Comparison of ENCODE assay signal across 33 mouse cellular contexts in genomic region chr15:101940274-101940829, GRCm38 (mm10). TPM values are rescaled to one million over a fixed set of nuclear protein-coding genes. Genes with fewer than 3 reads are reported as not detected.
DNase-seq lines count a peak whose midpoint lies in the region; ATAC-seq lines count a peak whose summit lies in the region.
"Had no signal": no experiment of that assay in that cellular context is flagged by ENCODE, and none has a peak within 500 bp of the region (broad histone marks: within the 10 kb centered on the region; RNA-seq: fewer than 3 reads in every experiment).

Krt79 (minus strand) TSS chr15:101940324.

- H3K36me3 ChIP-seq in liver, embryonic 11.5 days (ENCODE audit: control insufficient read depth, insufficient read depth, low read length), result no peaks in the 10 kb centered on the region
- no peaks in the 10 kb centered on the region for H3K36me3 ChIP-seq in midbrain, embryonic 10.5 days
- no peaks in the 10 kb centered on the region for H3K36me3 ChIP-seq in midbrain, embryonic 13.5 days
- H3K36me3 ChIP-seq in embryonic facial prominence, embryonic 15.5 days, result no peaks in the 10 kb centered on the region
- no peaks in the 10 kb centered on the region for H3K36me3 ChIP-seq in stomach, embryonic 16.5 days (ENCODE audit: control insufficient read depth, insufficient read depth, low read length)
- H3K36me3 ChIP-seq: embryonic facial prominence, embryonic 12.5 days; G1E; hindbrain, embryonic 10.5 days; hindbrain, embryonic 15.5 days; limb, embryonic 12.5 days; liver, embryonic 13.5 days; midbrain, embryonic 12.5 days had no signal

- H3K4me3 ChIP-seq in liver, embryonic 11.5 days (ENCODE audit: low read depth, low read length), result no peak within 1 kb of the TSS
- H3K4me3 ChIP-seq in midbrain, embryonic 10.5 days, result no peak within 1 kb of the TSS
- no peak within 1 kb of the TSS for H3K4me3 ChIP-seq in midbrain, embryonic 13.5 days (replicated peaks)
- H3K4me3 ChIP-seq in embryonic facial prominence, embryonic 15.5 days (replicated peaks), result no peak within 1 kb of the TSS
- H3K4me3 ChIP-seq in stomach, embryonic 16.5 days (replicated peaks; ENCODE audit: low read length), result no peak within 1 kb of the TSS
- H3K4me3 ChIP-seq: embryonic facial prominence, embryonic 12.5 days; heart, adult 2 months; hindbrain, embryonic 10.5 days; hindbrain, embryonic 15.5 days; limb, embryonic 12.5 days; liver, embryonic 13.5 days; midbrain, embryonic 12.5 days had no signal

- no peaks in the 10 kb centered on the region for H3K9me3 ChIP-seq in liver, embryonic 11.5 days (ENCODE audit: control insufficient read depth, low read length)
- H3K9me3 ChIP-seq in midbrain, embryonic 10.5 days (replicated peaks), result no peaks in the 10 kb centered on the region
- no peaks in the 10 kb centered on the region for H3K9me3 ChIP-seq in midbrain, embryonic 13.5 days
- no peaks in the 10 kb centered on the region for H3K9me3 ChIP-seq in embryonic facial prominence, embryonic 15.5 days (replicated peaks)
- H3K9me3 ChIP-seq in stomach, embryonic 16.5 days (replicated peaks; ENCODE audit: control insufficient read depth, low read length), result no peaks in the 10 kb centered on the region
- H3K9me3 ChIP-seq: embryonic facial prominence, embryonic 12.5 days; hindbrain, embryonic 10.5 days; hindbrain, embryonic 15.5 days; limb, embryonic 12.5 days; liver, embryonic 13.5 days; midbrain, embryonic 12.5 days had no signal

- no peak within 1 kb of the TSS for H3K9ac ChIP-seq in liver, embryonic 11.5 days (ENCODE audit: low read depth, low read length)
- no peak within 1 kb of the TSS for H3K9ac ChIP-seq in midbrain, embryonic 13.5 days (replicated peaks)
- no peak within 1 kb of the TSS for H3K9ac ChIP-seq in embryonic facial prominence, embryonic 15.5 days
- H3K9ac ChIP-seq in stomach, embryonic 16.5 days (ENCODE audit: low read length), result no peak within 1 kb of the TSS
- H3K9ac ChIP-seq: embryonic facial prominence, embryonic 12.5 days; hindbrain, embryonic 15.5 days; limb, embryonic 12.5 days; liver, embryonic 13.5 days; midbrain, embryonic 12.5 days had no signal

- no peak within 1 kb of the TSS for H3K4me2 ChIP-seq in liver, embryonic 11.5 days
- no peak within 1 kb of the TSS for H3K4me2 ChIP-seq in midbrain, embryonic 13.5 days (replicated peaks)
- no peak within 1 kb of the TSS for H3K4me2 ChIP-seq in embryonic facial prominence, embryonic 15.5 days (replicated peaks)
- H3K4me2 ChIP-seq in stomach, embryonic 16.5 days (ENCODE audit: low read depth, low read length), result no peak within 1 kb of the TSS
- H3K4me2 ChIP-seq: embryonic facial prominence, embryonic 12.5 days; hindbrain, embryonic 15.5 days; limb, embryonic 12.5 days; liver, embryonic 13.5 days; midbrain, embryonic 12.5 days had no signal

- no peaks in the 10 kb centered on the region; the same call in none of the 2 replicates for H3K27me3 ChIP-seq in liver, embryonic 11.5 days (replicated peaks; ENCODE audit: control insufficient read depth, insufficient read depth, low read length)
- no peaks in the 10 kb centered on the region for H3K27me3 ChIP-seq in midbrain, embryonic 10.5 days (ENCODE audit: low read depth, poor library complexity, severe bottlenecking)
- H3K27me3 ChIP-seq in midbrain, embryonic 13.5 days, result no peaks in the 10 kb centered on the region
- no peaks in the 10 kb centered on the region for H3K27me3 ChIP-seq in embryonic facial prominence, embryonic 15.5 days
- H3K27me3 ChIP-seq in stomach, embryonic 16.5 days (ENCODE audit: control insufficient read depth, insufficient read depth, low read length), result no peaks in the 10 kb centered on the region
- H3K27me3 ChIP-seq: embryonic facial prominence, embryonic 12.5 days; hindbrain, embryonic 15.5 days; liver, embryonic 13.5 days; midbrain, embryonic 12.5 days had no signal

- H3K27ac ChIP-seq in liver, embryonic 11.5 days (ENCODE audit: low read depth, low read length), result no peak within 1 kb of the TSS
- peak within 1 kb of the TSS; percentile 38; the same call in 1 of the 2 replicates for H3K27ac ChIP-seq in midbrain, embryonic 10.5 days (replicated peaks)
- H3K27ac ChIP-seq in midbrain, embryonic 13.5 days, result no peak within 1 kb of the TSS
- no peak within 1 kb of the TSS for H3K27ac ChIP-seq in embryonic facial prominence, embryonic 15.5 days (replicated peaks)
- H3K27ac ChIP-seq in stomach, embryonic 16.5 days (ENCODE audit: low read length), result peak within 1 kb of the TSS; percentile 74; the same call in 1 of the 2 replicates
- H3K27ac ChIP-seq: embryonic facial prominence, embryonic 12.5 days; heart, adult 2 months; hindbrain, embryonic 10.5 days; hindbrain, embryonic 15.5 days; limb, embryonic 12.5 days; liver, embryonic 13.5 days; midbrain, embryonic 12.5 days had no signal

- WGBS in liver, embryonic 11.5 days, result 58% methylated on average over 6 of the region's 6 CpGs
- WGBS in midbrain, embryonic 10.5 days, result 69% methylated on average over 6 of the region's 6 CpGs
- WGBS in midbrain, embryonic 13.5 days, result 65% methylated on average over 6 of the region's 6 CpGs
- 72% methylated on average over 6 of the region's 6 CpGs for WGBS in embryonic facial prominence, embryonic 15.5 days
- WGBS in stomach, embryonic 16.5 days, result 58% methylated on average over 6 of the region's 6 CpGs

- no peak for DNase-seq in liver, embryonic 11.5 days (ENCODE audit: low spot score)
- no peak for DNase-seq in liver
- DNase-seq in midbrain, embryonic 10.5 days (ENCODE audit: low spot score), result no peak
- no peak for DNase-seq in cerebellum, postnatal 4 days (ENCODE audit: low spot score in 2 of 2)
- no peak for DNase-seq in layer of hippocampus, adult 8-10 months (ENCODE audit: low spot score in 2 of 2)
- DNase-seq: adrenal gland, adult 8-10 months; B cell, adult 2 months; cerebellum, adult 8-10 months; cerebellum, postnatal 25 days; heart, adult 2 months; heart, postnatal 14 days; kidney, adult 11 months; kidney, postnatal 36 days; liver, embryonic 13.5 days; lung, adult 18-20 months; retina, postnatal 1 day; right cerebral cortex, postnatal 14 days; thymus, postnatal 14 days had no signal

- no peaks in the 10 kb centered on the region for H3K4me1 ChIP-seq in liver, embryonic 11.5 days (replicated peaks; ENCODE audit: control insufficient read depth, insufficient read depth, low read length)
- no peaks in the 10 kb centered on the region for H3K4me1 ChIP-seq in midbrain, embryonic 10.5 days
- peaks cover 5% of the 10 kb centered on the region; the same call in 1 of the 2 replicates for H3K4me1 ChIP-seq in midbrain, embryonic 13.5 days (replicated peaks)
- peaks cover 9% of the 10 kb centered on the region; the same call in 1 of the 2 replicates for H3K4me1 ChIP-seq in embryonic facial prominence, embryonic 15.5 days
- peaks cover 5% of the 10 kb centered on the region; the same call in 1 of the 2 replicates for H3K4me1 ChIP-seq in stomach, embryonic 16.5 days (ENCODE audit: control insufficient read depth, insufficient read depth, low read length)
- H3K4me1 ChIP-seq: liver, embryonic 13.5 days; midbrain, embryonic 12.5 days had no signal

- ATAC-seq in liver, embryonic 11.5 days (replicated peaks; ENCODE audit: low FRiP score), result peak; percentile 18; the same call in 1 of the 2 replicates
- no peak for ATAC-seq in midbrain, embryonic 13.5 days
- ATAC-seq in embryonic facial prominence, embryonic 15.5 days (ENCODE audit: insufficient number of reproducible peaks, low FRiP score, low TSS enrichment, low read depth), result no peak
- ATAC-seq in stomach, embryonic 16.5 days (ENCODE audit: insufficient read depth, low FRiP score), result no peak
- ATAC-seq: forebrain, embryonic 14.5 days; inflammation-experienced regulatory T-cells, adult 6 months had no signal

RNA-seq across cellular contexts. Expression of gene Krt79, which starts in this region (rescaled TPM):
- 0.08 TPM in 1 of 2 replicates, not detected in the other for polyA plus RNA-seq in liver, embryonic 11.5 days (2014; fragmentation: Nextera tagmentation; extraction: Ambion mirVana)
- polyA plus RNA-seq in midbrain, embryonic 10.5 days (2016; fragmentation: Nextera tagmentation; extraction: Ambion mirVana), result 0.07 and 0.20 TPM in 2 replicates
- 0.15 TPM in 1 of 2 replicates, not detected in the other for polyA plus RNA-seq in midbrain, embryonic 13.5 days (2015; fragmentation: Nextera tagmentation; extraction: Ambion mirVana)
- polyA plus RNA-seq in embryonic facial prominence, embryonic 15.5 days (2015; fragmentation: Nextera tagmentation; extraction: Ambion mirVana), result 67.2 and 70.6 TPM in 2 replicates
- polyA plus RNA-seq in stomach, embryonic 16.5 days (2015; fragmentation: Nextera tagmentation; extraction: Ambion mirVana), result 1.9 and 2.0 TPM in 2 replicates
- total RNA-seq in layer of hippocampus, adult 8-10 months (2022), result under 1 TPM in 3 of 4 experiments, not detected in 1; 0.18 to 0.41 (median 0.21) TPM
- total RNA-seq: G1E; gastrocnemius, adult 8-10 months; left cerebral cortex, postnatal 10 days; megakaryocyte progenitor cell, adult 5-6 weeks; monocyte, adult 5-6 weeks had no signal
- polyA plus RNA-seq: G1E; inflammation-experienced regulatory T-cells, adult 6 months; limb, embryonic 12.5 days; liver, embryonic 13.5 days had no signal

Comparison
In these comparisons a context has a peak if more than half of its experiments do, and no peak if none do; other contexts are left out.
1. RNA of gene Krt79 (polyA plus RNA-seq): 67.2 to 70.6 TPM in embryonic facial prominence, embryonic 15.5 days; 1.9 to 2.0 TPM in stomach, embryonic 16.5 days, 0.15 TPM in midbrain, embryonic 13.5 days, 0.07 to 0.20 TPM in midbrain, embryonic 10.5 days and 0.08 TPM in liver, embryonic 11.5 days; every median in the first group is over 10 times any median in the second.
2. H3K27ac ChIP-seq: peak in midbrain, embryonic 10.5 days (single experiment) and stomach, embryonic 16.5 days (single experiment); none in liver, embryonic 11.5 days (single experiment), midbrain, embryonic 13.5 days (single experiment) and embryonic facial prominence, embryonic 15.5 days (single experiment).
3. Peak in ATAC-seq in liver, embryonic 11.5 days; RNA of the gene not detected or under 1 TPM.